Mouse (Mus musculus) limb, embryonic 11.5 days (tissue): ENCODE data around the gene Lzts2. TPM values are rescaled to one million over a fixed set of nuclear protein-coding genes. Genes with fewer than 3 reads are reported as not detected.

Source experiments
- ATAC-seq: fragments of 200-750 bp; cut with Nextera tagmentation; 2 replicates; pipeline ENCODE4 v1.8.0; 2017; ENCODE audit warnings: low read depth; ENCODE audit not compliant: insufficient number of reproducible peaks, low FRiP score, low TSS enrichment
- DNase-seq: peaks from one replicate; pipeline ENCODE4 v3.0.0-alpha.2; 2015; ENCODE audit warnings: low spot score
- H3K27ac ChIP-seq: fragments of 300-500 bp; sonication (generic); replicated peaks from 2 replicates; pipeline ENCODE4 v1.5.1; 2014; ENCODE audit warnings: low read depth, mild to moderate bottlenecking, low read length
- H3K27me3 ChIP-seq: fragments of 300-500 bp; sonication (generic); 2 replicates; pipeline ENCODE4 v1.6.1; 2014; ENCODE audit warnings: mild to moderate bottlenecking, low read length, mixed read lengths; ENCODE audit not compliant: control insufficient read depth, insufficient read depth
- H3K36me3 ChIP-seq: fragments of 300-500 bp; sonication (generic); 2 replicates; pipeline ENCODE4 v1.6.1; 2014; ENCODE audit warnings: mild to moderate bottlenecking, low read length, moderate library complexity, mixed read lengths; ENCODE audit not compliant: control insufficient read depth, insufficient read depth
- H3K4me1 ChIP-seq: fragments of 300-500 bp; sonication (generic); 2 replicates; pipeline ENCODE4 v1.6.1; 2014; ENCODE audit warnings: low read length, mixed read lengths; ENCODE audit not compliant: control insufficient read depth, insufficient read depth
- H3K4me2 ChIP-seq: fragments of 300-500 bp; sonication (generic); 2 replicates; pipeline ENCODE4 v1.6.1; 2014; ENCODE audit warnings: low read depth, mild to moderate bottlenecking, moderate library complexity; ENCODE audit not compliant: severe bottlenecking
- H3K4me3 ChIP-seq: fragments of 300-500 bp; sonication (generic); 2 replicates; pipeline ENCODE4 v1.5.1; 2014; ENCODE audit warnings: low read depth, low read length
- H3K9ac ChIP-seq: fragments of 300-500 bp; sonication (generic); 2 replicates; pipeline ENCODE4 v1.6.1; 2014; ENCODE audit warnings: mild to moderate bottlenecking, low read length
- H3K9me3 ChIP-seq: fragments of 300-500 bp; sonication (generic); 2 replicates; pipeline ENCODE4 v1.6.1; 2016; ENCODE audit warnings: low read length; ENCODE audit not compliant: control insufficient read depth
- WGBS: fragments of 180-500 bp; shearing (Covaris S2); extraction: QIAGEN DNeasy Blood & Tissue Kit; methylation state at CpG from one replicate; pipeline ENCODE4 v1.1.7; 2014; 5-methylcytosine and 5-hydroxymethylcytosine counted together
- polyA plus RNA-seq: library from polyadenylated mRNA; unstranded; fragments of >200 nt; fragmentation: Nextera tagmentation; extraction: Ambion mirVana; gene quantifications from 2 replicates; pipeline ENCODE4 v1.2.1, GENCODE M21; 2014

Lzts2 gene
- polyA plus RNA-seq, 1 experiment from 2014 or later = 64.4 TPM

- Histone ChIP-seq H3K4me1 (peaks cover 21% of the 10 kb centered on the region), H3K4me3 (peak within 1 kb of the TSS; percentile 44), H3K27ac (no peak within 1 kb of the TSS), H3K4me2 (peak within 1 kb of the TSS; percentile 53), H3K36me3 (no peaks in the 10 kb centered on the region), H3K9ac (peak within 1 kb of the TSS; percentile 4), H3K27me3 (peaks cover 26% of the 10 kb centered on the region), H3K9me3 (no peaks in the 10 kb centered on the region)
- peak; percentile 79 for DNase-seq
- ATAC-seq = peak; percentile 72
- WGBS = under 1% methylated on average over 26 of the region's 26 CpGs
Observed at GRCm38 (mm10) chr19:45047417-45047934, 33.3 kb downstream of the Lzts2 start, which contains the start of gene Sfxn3. TSS of gene Sfxn3 (plus strand) at chr19:45047503.

- Histone ChIP-seq H3K27ac (no peak overlapping the region), H3K9me3 (no peaks in the 10 kb centered on the region), H3K9ac (peak overlapping the region; percentile 4), H3K4me1 (peaks cover 21% of the 10 kb centered on the region), H3K4me2 (peak overlapping the region; percentile 53), H3K4me3 (peak overlapping the region; percentile 44), H3K27me3 (peaks cover 26% of the 10 kb centered on the region), H3K36me3 (no peaks in the 10 kb centered on the region)
- 58% methylated on average over 11 of the region's 11 CpGs for WGBS
- DNase-seq = no peak
- ATAC-seq = 0 out of 2 replicates have a peak, but pooled peaks have one; percentile 49
Observed at GRCm38 (mm10) chr19:45047935-45048643, 33.9 kb downstream of the Lzts2 start.

DNA sequence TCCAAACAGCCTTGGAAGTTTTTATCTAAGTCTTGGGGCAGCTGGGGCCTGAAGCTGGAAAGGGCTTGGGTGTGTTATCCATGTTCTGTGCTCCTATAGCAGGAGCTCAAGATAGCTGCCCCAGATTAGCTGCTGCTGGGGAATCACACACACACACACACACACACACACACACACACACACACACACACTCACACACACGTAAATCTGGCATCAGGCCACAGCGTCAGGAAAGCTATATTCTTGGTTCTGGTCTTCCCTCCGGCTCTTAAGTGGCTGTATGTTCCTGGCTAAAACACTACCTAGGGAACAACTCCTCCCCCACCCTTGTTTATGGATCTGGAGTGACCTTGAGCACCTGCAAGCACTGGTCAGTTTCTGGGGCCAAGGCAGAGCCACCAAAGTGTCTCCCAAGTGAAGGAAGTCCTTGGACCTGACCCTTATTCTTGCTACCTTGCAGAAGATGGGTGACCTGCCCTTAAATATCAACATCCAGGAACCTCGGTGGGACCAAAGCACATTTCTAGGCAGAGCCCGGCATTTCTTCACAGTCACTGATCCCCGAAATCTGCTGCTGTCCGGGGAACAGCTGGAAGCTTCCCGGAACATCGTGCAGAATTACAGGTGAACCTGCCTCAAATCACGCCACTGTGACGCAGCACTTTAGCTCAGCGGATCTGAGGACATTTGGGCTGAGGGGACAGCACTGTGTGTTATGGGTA is 34.6 kb downstream of the Lzts2 start:
- H3K9ac ChIP-seq = no peak overlapping the region
- DNase-seq (no peak), ATAC-seq (no peak)
- H3K4me3 ChIP-seq = no peak overlapping the region; the same call in 1 of the 2 replicates
- H3K27ac ChIP-seq = no peak overlapping the region
- H3K27me3 ChIP-seq = peaks cover 26% of the 10 kb centered on the region
- H3K4me1 ChIP-seq = peaks cover 21% of the 10 kb centered on the region
- 82% methylated on average over 12 of the region's 12 CpGs for WGBS
- H3K4me2 ChIP-seq = peak overlapping the region; percentile 53
- H3K36me3 ChIP-seq = no peaks in the 10 kb centered on the region
- H3K9me3 ChIP-seq = no peaks in the 10 kb centered on the region

GRCm38 (mm10) chr19:45049523-45049922 is 35.3 kb downstream of the Lzts2 start:
- Histone ChIP-seq H3K27me3 (peaks cover 23% of the 10 kb centered on the region), H3K9ac (no peak overlapping the region), H3K27ac (no peak overlapping the region), H3K4me1 (peaks cover 21% of the 10 kb centered on the region), H3K9me3 (no peaks in the 10 kb centered on the region), H3K36me3 (no peaks in the 10 kb centered on the region), H3K4me3 (no peak overlapping the region), H3K4me2 (no peak overlapping the region)
- WGBS = 76% methylated on average over 9 of the region's 9 CpGs
- ATAC-seq (no peak), DNase-seq (no peak)

DNA sequence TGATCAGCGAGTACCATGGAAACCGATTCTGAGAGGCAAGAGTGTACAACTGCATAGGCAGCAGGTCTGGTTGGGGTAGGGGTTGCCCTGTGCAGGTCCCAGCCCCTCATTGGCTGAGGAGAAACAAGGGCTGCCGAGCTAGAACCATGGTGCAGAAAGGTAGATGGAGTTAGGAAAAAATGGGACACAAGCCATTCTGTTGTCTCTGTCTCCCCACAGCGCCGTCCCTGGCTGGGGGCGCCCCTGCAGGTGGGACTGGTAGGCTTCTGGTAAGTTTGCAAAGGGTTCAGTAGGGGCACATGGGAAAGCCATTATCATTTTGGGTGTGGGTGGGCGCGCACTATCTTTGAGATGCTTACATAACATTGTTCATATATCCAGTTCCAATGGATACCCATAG is 39.2 kb downstream of the Lzts2 start:
- WGBS = 88% methylated on average over 8 of the region's 8 CpGs
- DNase-seq (no peak), ATAC-seq (no peak)
- H3K27ac ChIP-seq = no peak overlapping the region
- H3K4me2 ChIP-seq = no peak overlapping the region
- peaks cover 8% of the 10 kb centered on the region for H3K4me1 ChIP-seq
- no peaks in the 10 kb centered on the region for H3K9me3 ChIP-seq
- peaks cover 4% of the 10 kb centered on the region; the same call in 1 of the 2 replicates for H3K36me3 ChIP-seq
- H3K9ac ChIP-seq = no peak overlapping the region
- H3K27me3 ChIP-seq = no peaks in the 10 kb centered on the region
- no peak overlapping the region for H3K4me3 ChIP-seq

GRCm38 (mm10) chr19:45054892-45055690 is 40.9 kb downstream of the Lzts2 start:
- no peaks in the 10 kb centered on the region for H3K9me3 ChIP-seq
- H3K36me3 ChIP-seq = peaks cover 4% of the 10 kb centered on the region; the same call in 1 of the 2 replicates
- DNase-seq (no peak), ATAC-seq (no peak)
- H3K27ac ChIP-seq = no peak overlapping the region
- H3K4me2 ChIP-seq = no peak overlapping the region
- no peak overlapping the region for H3K4me3 ChIP-seq
- H3K9ac ChIP-seq = no peak overlapping the region
- H3K27me3 ChIP-seq = no peaks in the 10 kb centered on the region
- peaks cover 12% of the 10 kb centered on the region for H3K4me1 ChIP-seq
- 85% methylated on average over 6 of the region's 6 CpGs for WGBS

GRCm38 (mm10) chr19:45056364-45056763 is 42.1 kb downstream of the Lzts2 start:
- Histone ChIP-seq H3K4me2 (no peak overlapping the region), H3K4me1 (peaks cover 12% of the 10 kb centered on the region), H3K9ac (no peak overlapping the region; the same call in 1 of the 2 replicates), H3K4me3 (no peak overlapping the region), H3K36me3 (peaks cover 4% of the 10 kb centered on the region; the same call in 1 of the 2 replicates), H3K27ac (no peak overlapping the region), H3K9me3 (no peaks in the 10 kb centered on the region), H3K27me3 (no peaks in the 10 kb centered on the region)
- ATAC-seq (no peak), DNase-seq (no peak)
- 57% methylated on average over 4 of the region's 4 CpGs for WGBS
